Mouse (Mus musculus): ENCODE measurements around the gene AL731706.1.

GRCm38 (mm10) chr2:136832936-136833335 lies 58.3 kb downstream of the AL731706.1 start:
- TF ChIP-seq ZC3H11A (IDR thresholded peaks at IDR 0.05; ENCODE audit: low read depth, low read length), result no peak
- TF ChIP-seq CTCF (IDR thresholded peaks at IDR 0.05 in 2 of 3, conservative IDR thresholded peaks at IDR 0.05 in 1 of 3; ENCODE audit: control insufficient read depth in 1 of 3, insufficient read depth in 1 of 3, low read depth in 2 of 3, low read length in 3 of 3, poor library complexity in 1 of 3, severe bottlenecking in 1 of 3), result no peak
- no peak for TF ChIP-seq POLR2A (IDR thresholded peaks at IDR 0.05; ENCODE audit: control insufficient read depth in 1 of 2, insufficient read depth in 1 of 2, low read depth in 1 of 2, low read length in 2 of 2, poor library complexity in 1 of 2)
- no peak for TF ChIP-seq EP300 (IDR thresholded peaks at IDR 0.05; ENCODE audit: low read depth in 1 of 2, low read length in 2 of 2)
- no peak for TF ChIP-seq UBTF (IDR thresholded peaks at IDR 0.05; ENCODE audit: borderline replicate concordance, insufficient read depth, low read depth, low read length)

Data from MEL (cell line).